Mouse (Mus musculus) forebrain, embryonic 13.5 days (tissue): Measurements from ENCODE around the gene Myo1e. TPM values are rescaled to one million over a fixed set of nuclear protein-coding genes. Genes with fewer than 3 reads are reported as not detected.

Source experiments
- ATAC-seq: fragments of 200-750 bp; cut with Nextera tagmentation; 2 replicates; pipeline ENCODE4 v1.8.0; 2017
- H3K27ac ChIP-seq: fragments of 300-500 bp; sonication (generic); 2 replicates; pipeline ENCODE4 v1.5.1; 2015; ENCODE audit warnings: inconsistent platforms, mild to moderate bottlenecking, moderate library complexity
- H3K27me3 ChIP-seq: fragments of 300-500 bp; sonication (generic); 2 replicates; pipeline ENCODE4 v1.6.1; 2015; ENCODE audit warnings: mild to moderate bottlenecking, inconsistent platforms
- H3K36me3 ChIP-seq: fragments of 300-500 bp; sonication (generic); 2 replicates; pipeline ENCODE4 v1.6.1; 2015; ENCODE audit warnings: mild to moderate bottlenecking, inconsistent platforms; ENCODE audit not compliant: poor library complexity, severe bottlenecking
- H3K4me1 ChIP-seq: fragments of 300-500 bp; sonication (generic); 2 replicates; pipeline ENCODE4 v1.6.1; 2015; ENCODE audit warnings: inconsistent platforms
- H3K4me2 ChIP-seq: fragments of 300-500 bp; sonication (generic); 2 replicates; pipeline ENCODE4 v1.6.1; 2015; ENCODE audit warnings: inconsistent platforms, mild to moderate bottlenecking, moderate library complexity
- H3K4me3 ChIP-seq: fragments of 300-500 bp; sonication (generic); 2 replicates; pipeline ENCODE4 v1.5.1; 2015; ENCODE audit warnings: mild to moderate bottlenecking, inconsistent platforms
- H3K9ac ChIP-seq: fragments of 300-500 bp; sonication (generic); 2 replicates; pipeline ENCODE4 v1.6.1; 2015; ENCODE audit warnings: mild to moderate bottlenecking, inconsistent platforms
- H3K9me3 ChIP-seq: fragments of 300-500 bp; sonication (generic); replicated peaks from 2 replicates; pipeline ENCODE4 v1.6.1; 2016; ENCODE audit warnings: inconsistent platforms
- WGBS: fragments of 180-500 bp; shearing (Covaris S2); methylation state at CpG from one replicate; pipeline ENCODE4 v1.1.7; 2015; 5-methylcytosine and 5-hydroxymethylcytosine counted together
- microRNA-seq: library from miRNA; unstranded; fragments of <30 nt; microRNA quantifications from one replicate; pipeline ENCODE4, GENCODE M21; 2016
- polyA plus RNA-seq: library from polyadenylated mRNA; unstranded; fragments of >200 nt; fragmentation: Nextera tagmentation; extraction: Ambion mirVana; gene quantifications from 2 replicates; pipeline ENCODE4 v1.2.1, GENCODE M21; 2015

Myo1e gene
- polyA plus RNA-seq, 1 experiment from 2014 or later, result 5.1 TPM

- 96% methylated on average over 7 of the region's 7 CpGs for WGBS
- peaks cover 96% of the 10 kb centered on the region for H3K36me3 ChIP-seq
- no peak for ATAC-seq
Measured at GRCm38 (mm10) chr9:70413038-70413437, 205.9 kb downstream of the Myo1e start.

GRCm38 (mm10) chr9:70416412-70416811 lies 209.3 kb downstream of the Myo1e start:
- H3K9me3 ChIP-seq, result no peaks in the 10 kb centered on the region
- no peaks in the 10 kb centered on the region for H3K27me3 ChIP-seq
- no peak overlapping the region for H3K9ac ChIP-seq
- H3K4me2 ChIP-seq, result no peak overlapping the region
- H3K4me1 ChIP-seq, result peaks cover 15% of the 10 kb centered on the region
- 71% methylated on average over 3 of the region's 3 CpGs for WGBS
- no peak overlapping the region for H3K4me3 ChIP-seq
- peaks cover 71% of the 10 kb centered on the region for H3K36me3 ChIP-seq
- no peak overlapping the region for H3K27ac ChIP-seq
- ATAC-seq, result no peak

More at GRCm38 (mm10) chr9:70413038-70413437, 205.9 kb downstream of the Myo1e start:
- no peak overlapping the region for H3K4me2 ChIP-seq
- no peaks in the 10 kb centered on the region for H3K9me3 ChIP-seq
- no peak overlapping the region for H3K27ac ChIP-seq
- H3K4me3 ChIP-seq, result no peak overlapping the region
- no peaks in the 10 kb centered on the region for H3K4me1 ChIP-seq
- H3K9ac ChIP-seq, result no peak overlapping the region
- no peaks in the 10 kb centered on the region for H3K27me3 ChIP-seq

GRCm38 (mm10) chr9:70421257-70422056 lies 214.3 kb downstream of the Myo1e start, which contains the start of gene Ccnb2:
Ccnb2 (minus strand) TSS chr9:70421547.
- ATAC-seq, result peak; percentile 99
- H3K27ac ChIP-seq, result peak within 1 kb of the TSS; percentile 61
- 4% methylated on average over 45 of the region's 45 CpGs for WGBS
- no peaks in the 10 kb centered on the region for H3K9me3 ChIP-seq
- peaks cover 43% of the 10 kb centered on the region for H3K36me3 ChIP-seq
- peak within 1 kb of the TSS; percentile 60 for H3K4me3 ChIP-seq
- H3K4me1 ChIP-seq, result peaks cover 15% of the 10 kb centered on the region
- H3K9ac ChIP-seq, result peak within 1 kb of the TSS; percentile 74
- H3K27me3 ChIP-seq, result no peaks in the 10 kb centered on the region
- peak within 1 kb of the TSS; percentile 82 for H3K4me2 ChIP-seq

- WGBS, result 94% methylated on average over 2 of the region's 2 CpGs
Measured at GRCm38 (mm10) chr9:70422661-70423060, 215.5 kb downstream of the Myo1e start.

GRCm38 (mm10) chr9:70439959-70440358 lies 232.8 kb downstream of the Myo1e start:
- WGBS, result 94% methylated on average over 4 of the region's 4 CpGs
- no peak for ATAC-seq
- H3K4me1 ChIP-seq, result no peaks in the 10 kb centered on the region
- H3K36me3 ChIP-seq, result peaks cover 82% of the 10 kb centered on the region
- no peaks in the 10 kb centered on the region for H3K9me3 ChIP-seq
- no peak overlapping the region for H3K4me2 ChIP-seq
- no peaks in the 10 kb centered on the region for H3K27me3 ChIP-seq
- H3K27ac ChIP-seq, result no peak overlapping the region
- H3K4me3 ChIP-seq, result no peak overlapping the region
- H3K9ac ChIP-seq, result no peak overlapping the region

More at GRCm38 (mm10) chr9:70422661-70423060, 215.5 kb downstream of the Myo1e start:
- Histone ChIP-seq H3K27ac (no peak overlapping the region), H3K4me3 (no peak overlapping the region), H3K4me1 (peaks cover 15% of the 10 kb centered on the region), H3K9ac (no peak overlapping the region), H3K36me3 (peaks cover 43% of the 10 kb centered on the region), H3K27me3 (no peaks in the 10 kb centered on the region), H3K4me2 (no peak overlapping the region), H3K9me3 (no peaks in the 10 kb centered on the region)
- no peak for ATAC-seq

GRCm38 (mm10) chr9:70449072-70449471 lies 241.9 kb downstream of the Myo1e start:
- no peak overlapping the region for H3K4me2 ChIP-seq
- no peak overlapping the region for H3K9ac ChIP-seq
- no peak overlapping the region for H3K4me3 ChIP-seq
- H3K4me1 ChIP-seq, result no peaks in the 10 kb centered on the region
- 96% methylated on average over 5 of the region's 5 CpGs for WGBS
- H3K36me3 ChIP-seq, result peaks cover 64% of the 10 kb centered on the region
- no peak overlapping the region for H3K27ac ChIP-seq
- no peaks in the 10 kb centered on the region for H3K27me3 ChIP-seq
- no peaks in the 10 kb centered on the region for H3K9me3 ChIP-seq
- ATAC-seq, result no peak

Small RNAs within 50 kb of the gene (microRNA-seq; reads per million reads assigned to microRNA genes)
- gene Mir5626, result 11.8 reads per million, percentile 25 among the genes with 10 or more reads in this experiment

Other genes with a start within 250 kb of the Myo1e start
- gene Bnip2, start 217.9 kb upstream of the Myo1e start, polyA plus RNA-seq, result 104 TPM in 2 replicates
- gene Gtf2a2, start 194.8 kb upstream of the Myo1e start, polyA plus RNA-seq, result 237 and 247 TPM in 2 replicates
- not detected in 2 replicates for gene Gcnt3, start 169.3 kb upstream of the Myo1e start, polyA plus RNA-seq
- gene Fam81a, start 64.8 kb upstream of the Myo1e start, polyA plus RNA-seq, result 5.1 and 8.0 TPM in 2 replicates
- gene Ccnb2, start 214.2 kb downstream of the Myo1e start, polyA plus RNA-seq, result 142 and 150 TPM in 2 replicates